Mouse (Mus musculus): ENCODE measurements at regions not wholly inside any gene's neighbourhood (a gene's known extent, or its start where the extent isn't known, plus 50 kb on each side); places are given as distances from the start of the nearest gene placed in this dataset.

DNA sequence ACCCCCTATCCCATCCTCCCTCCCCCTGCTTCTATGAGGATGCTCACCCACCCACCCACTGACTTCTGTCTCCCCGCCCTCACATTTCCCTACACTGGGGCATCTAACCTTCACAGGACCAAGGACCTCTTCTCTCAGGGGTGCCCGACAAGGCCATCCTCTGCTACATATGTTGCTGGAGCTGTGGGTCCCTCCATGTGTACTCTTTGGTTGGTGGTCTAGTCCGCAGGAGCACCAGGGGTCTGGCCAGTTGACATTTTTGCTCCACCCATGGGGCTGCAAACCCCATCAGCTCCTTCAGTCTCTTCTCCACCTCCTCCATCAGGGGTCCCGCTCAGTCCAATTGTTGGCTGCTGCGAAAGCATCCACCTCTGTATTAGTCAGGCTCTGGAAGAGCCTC lies 3539.2 kb upstream of the Gm7489 start:
- Histone ChIP-seq H3K4me3 (ENCODE audit: insufficient read depth, low read length) (no peak overlapping the region), H3K4me1 (ENCODE audit: control insufficient read depth, insufficient read depth, low read length) (no peaks in the 10 kb centered on the region), H3K27ac (ENCODE audit: insufficient read depth, low read length) (no peak overlapping the region)
- no peak for TF ChIP-seq POLR2A (IDR thresholded peaks at IDR 0.05; ENCODE audit: extremely low read depth, insufficient read depth, low read length)
- no peak for TF ChIP-seq CTCF (IDR thresholded peaks at IDR 0.05; ENCODE audit: extremely low read depth, insufficient read depth, low read length)

DNA sequence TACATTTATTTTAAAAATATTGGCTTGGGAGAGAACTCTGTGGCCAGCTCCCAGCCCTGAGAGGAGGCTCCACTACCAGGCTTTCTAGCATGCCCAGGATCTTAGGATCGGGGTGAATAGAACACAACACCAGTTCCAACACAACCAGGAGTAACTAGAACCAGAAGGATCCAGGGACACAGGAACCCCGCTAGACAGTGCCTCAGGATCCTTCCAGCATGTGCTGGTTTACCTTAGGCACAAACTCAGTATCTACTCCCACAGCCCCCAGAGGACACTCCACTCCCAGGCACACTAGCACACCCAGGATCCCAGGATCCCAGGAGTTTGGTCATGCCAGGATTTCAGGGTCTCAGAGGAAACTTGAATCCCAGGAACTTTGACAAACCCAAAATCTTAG lies 3537.8 kb upstream of the Gm7489 start:
- H3K4me3 ChIP-seq (ENCODE audit: insufficient read depth, low read length): no peak overlapping the region
- H3K27ac ChIP-seq (ENCODE audit: insufficient read depth, low read length): no peak overlapping the region
- TF ChIP-seq CTCF (IDR thresholded peaks at IDR 0.05; ENCODE audit: extremely low read depth, insufficient read depth, low read length) (no peak), POLR2A (IDR thresholded peaks at IDR 0.05; ENCODE audit: extremely low read depth, insufficient read depth, low read length) (no peak)
- H3K4me1 ChIP-seq (ENCODE audit: control insufficient read depth, insufficient read depth, low read length): no peaks in the 10 kb centered on the region

DNA sequence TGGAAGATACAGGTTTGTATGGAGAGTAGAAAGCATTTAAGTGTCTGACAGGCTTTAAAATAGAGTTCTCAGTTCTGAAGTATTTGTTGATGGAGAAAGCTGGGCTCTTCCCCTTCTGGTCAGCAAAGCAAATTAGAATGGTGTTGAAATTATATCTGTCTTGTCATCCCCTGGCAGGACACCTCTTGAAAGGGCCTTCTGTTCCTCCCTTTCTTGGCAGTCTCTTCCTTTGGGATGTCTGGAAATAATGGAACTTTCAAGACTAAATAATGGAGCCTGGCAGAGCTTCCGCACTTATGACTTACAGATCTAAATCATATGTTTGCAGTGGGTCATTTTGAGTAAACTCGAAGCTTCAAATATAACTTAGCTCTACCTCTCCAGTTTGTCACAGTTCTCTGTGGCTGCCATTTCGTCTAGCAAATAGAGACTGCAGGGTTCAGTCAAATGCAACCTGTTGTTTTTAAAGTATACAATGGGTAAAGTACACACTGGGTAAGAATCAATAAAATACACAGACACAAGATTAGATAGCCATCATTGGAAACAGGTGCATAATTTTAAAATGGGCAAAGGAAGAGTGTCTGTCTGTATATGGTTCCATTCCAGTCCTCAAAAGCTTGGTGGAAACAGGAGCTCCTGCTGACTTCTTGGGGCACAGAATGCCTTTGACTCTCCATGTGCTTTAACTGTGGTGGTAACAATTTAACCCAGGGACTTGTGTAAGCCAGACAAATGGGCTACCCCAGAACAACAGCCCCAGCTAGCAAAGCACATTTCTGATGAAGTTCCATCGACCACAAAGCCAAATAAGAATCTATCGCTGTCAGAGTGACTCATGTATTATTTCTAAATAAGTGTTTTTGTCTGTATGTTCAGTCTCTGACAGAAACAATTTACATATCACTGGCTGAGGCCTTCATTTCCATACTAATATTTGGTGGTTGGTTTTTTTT lies 3524.4 kb upstream of the Gm7489 start:
- TF ChIP-seq CTCF (IDR thresholded peaks at IDR 0.05; ENCODE audit: extremely low read depth, insufficient read depth, low read length) (no peak), POLR2A (IDR thresholded peaks at IDR 0.05; ENCODE audit: extremely low read depth, insufficient read depth, low read length) (no peak)

DNA sequence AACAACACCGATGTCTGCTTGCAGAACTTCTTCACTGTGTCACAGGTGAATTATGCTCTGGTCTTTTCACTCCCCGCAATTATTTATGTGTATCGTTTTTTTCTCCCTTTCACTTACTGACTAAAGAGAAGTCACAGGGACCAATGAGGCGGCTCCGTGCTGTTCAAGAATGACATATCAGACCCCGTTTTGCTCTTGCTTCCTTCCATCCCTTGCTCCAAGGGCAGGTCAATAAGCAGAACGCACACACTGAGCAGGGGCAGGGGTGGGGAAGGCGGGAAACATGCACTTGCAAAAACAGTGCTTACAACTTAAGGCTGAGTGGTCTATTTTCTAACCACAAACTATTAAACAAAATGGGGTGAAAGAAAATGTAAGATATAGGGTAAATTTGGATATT lies 3523.4 kb upstream of the Gm7489 start:
- H3K4me3 ChIP-seq (ENCODE audit: insufficient read depth, low read length): no peak overlapping the region
- no peak for TF ChIP-seq CTCF (IDR thresholded peaks at IDR 0.05; ENCODE audit: extremely low read depth, insufficient read depth, low read length)
- no peak for TF ChIP-seq POLR2A (IDR thresholded peaks at IDR 0.05; ENCODE audit: extremely low read depth, insufficient read depth, low read length)
- no peaks in the 10 kb centered on the region for H3K4me1 ChIP-seq (ENCODE audit: control insufficient read depth, insufficient read depth, low read length)
- no peak overlapping the region for H3K27ac ChIP-seq (ENCODE audit: insufficient read depth, low read length)

More for the DNA sequence above, 3524.4 kb upstream of the Gm7489 start:
- Histone ChIP-seq H3K27ac (ENCODE audit: insufficient read depth, low read length) (no peak overlapping the region), H3K4me3 (ENCODE audit: insufficient read depth, low read length) (no peak overlapping the region), H3K4me1 (ENCODE audit: control insufficient read depth, insufficient read depth, low read length) (no peaks in the 10 kb centered on the region)

DNA sequence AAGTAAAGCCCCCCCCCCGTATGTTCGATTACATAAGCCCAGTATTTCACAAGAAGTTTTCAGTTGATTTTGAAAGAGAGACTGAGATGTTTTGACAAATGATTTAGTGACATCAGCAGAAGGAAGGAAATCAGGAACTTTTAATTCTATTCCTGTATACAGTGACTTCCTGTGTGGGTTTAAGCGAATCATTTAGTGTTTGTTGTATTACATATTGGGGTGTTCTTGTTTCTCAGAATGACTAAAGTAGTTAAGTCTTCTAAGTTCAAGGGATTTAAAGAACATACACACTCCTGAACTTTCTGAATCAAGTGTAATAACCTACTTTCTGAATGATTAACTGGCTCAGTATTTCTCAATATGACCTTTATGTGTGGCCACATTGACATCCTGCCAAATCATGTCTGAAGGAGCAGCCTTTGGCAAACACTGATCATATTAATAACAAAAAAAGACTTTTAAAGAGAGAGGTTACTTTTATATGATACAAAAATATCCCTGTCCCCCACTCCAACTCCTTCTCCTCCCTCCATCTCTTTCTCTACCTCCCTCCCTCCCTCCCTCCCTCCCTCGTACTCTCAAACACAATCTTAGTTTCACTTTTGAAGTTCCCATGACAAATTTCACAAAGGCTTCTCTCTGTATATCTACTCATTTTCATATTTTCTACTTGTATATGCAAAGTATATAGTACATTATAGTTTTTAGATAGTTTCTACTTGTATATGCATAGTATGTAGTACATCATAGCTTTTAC lies 3522.8 kb upstream of the Gm7489 start:
- no peak overlapping the region for H3K4me3 ChIP-seq (ENCODE audit: insufficient read depth, low read length)
- no peak overlapping the region for H3K27ac ChIP-seq (ENCODE audit: insufficient read depth, low read length)
- no peak for TF ChIP-seq POLR2A (IDR thresholded peaks at IDR 0.05; ENCODE audit: extremely low read depth, insufficient read depth, low read length)
- no peak for TF ChIP-seq CTCF (IDR thresholded peaks at IDR 0.05; ENCODE audit: extremely low read depth, insufficient read depth, low read length)
- no peaks in the 10 kb centered on the region for H3K4me1 ChIP-seq (ENCODE audit: control insufficient read depth, insufficient read depth, low read length)

DNA sequence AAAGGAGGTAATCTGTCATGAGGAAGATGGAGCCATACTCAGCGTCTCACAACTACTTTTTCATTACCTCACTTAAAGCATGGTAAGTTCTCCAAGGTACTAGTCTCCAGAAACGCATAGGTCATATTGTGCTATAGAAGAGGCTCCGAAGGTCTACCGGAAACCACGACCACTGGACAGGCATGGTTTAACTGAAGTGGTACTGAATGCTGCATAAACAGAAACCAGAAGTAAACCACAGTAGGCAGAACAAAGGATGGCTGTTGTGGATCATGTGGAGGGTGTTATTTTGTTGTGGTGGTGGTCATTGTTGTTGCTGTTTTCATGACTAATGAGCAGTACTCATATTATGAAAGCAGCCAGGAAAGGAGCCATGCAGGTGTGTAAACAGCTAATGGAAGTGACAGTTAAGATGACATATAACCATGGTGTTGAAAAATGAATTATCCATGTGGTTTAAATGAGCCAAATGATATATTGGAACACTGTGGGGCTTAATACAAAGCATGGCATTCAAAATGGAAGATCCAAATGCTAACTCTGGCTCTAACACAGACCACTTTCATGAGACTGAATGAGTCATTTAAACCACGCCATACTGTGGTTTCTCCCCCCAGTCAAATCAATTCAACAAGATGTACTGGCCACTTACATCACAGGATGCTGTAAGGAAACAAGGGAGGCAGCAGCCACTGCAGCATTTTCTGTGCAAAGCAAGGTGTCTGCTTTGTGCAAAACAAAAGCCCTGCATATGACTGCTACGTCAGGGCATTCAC lies 3484.5 kb upstream of the Gm7489 start:
- TF ChIP-seq CTCF (IDR thresholded peaks at IDR 0.05; ENCODE audit: extremely low read depth, insufficient read depth, low read length) (no peak), POLR2A (IDR thresholded peaks at IDR 0.05; ENCODE audit: extremely low read depth, insufficient read depth, low read length) (no peak)
- Histone ChIP-seq H3K27ac (ENCODE audit: insufficient read depth, low read length) (no peak overlapping the region), H3K4me3 (ENCODE audit: insufficient read depth, low read length) (no peak overlapping the region), H3K4me1 (ENCODE audit: control insufficient read depth, insufficient read depth, low read length) (no peaks in the 10 kb centered on the region)

DNA sequence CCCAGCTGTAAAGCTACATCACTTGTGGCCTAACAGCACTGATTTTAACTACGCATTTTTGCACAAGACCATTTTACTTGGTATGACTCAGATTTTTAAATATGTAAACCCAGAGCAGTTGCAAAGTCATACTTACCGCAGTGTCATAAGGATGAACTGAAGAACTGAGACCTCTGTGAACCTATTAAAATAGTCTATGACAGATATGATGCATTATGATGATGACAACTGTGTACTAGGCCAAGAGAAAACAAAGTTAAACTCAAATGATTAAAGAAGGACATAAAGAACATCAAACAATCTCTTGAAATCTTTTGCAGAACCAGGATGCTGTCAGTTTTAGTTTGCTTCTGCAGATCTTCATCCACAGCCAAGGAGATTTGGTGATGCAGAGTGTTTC lies 3483.3 kb upstream of the Gm7489 start:
- TF ChIP-seq POLR2A (IDR thresholded peaks at IDR 0.05; ENCODE audit: extremely low read depth, insufficient read depth, low read length) (no peak), CTCF (IDR thresholded peaks at IDR 0.05; ENCODE audit: extremely low read depth, insufficient read depth, low read length) (no peak)
- Histone ChIP-seq H3K4me1 (ENCODE audit: control insufficient read depth, insufficient read depth, low read length) (no peaks in the 10 kb centered on the region), H3K27ac (ENCODE audit: insufficient read depth, low read length) (no peak overlapping the region), H3K4me3 (ENCODE audit: insufficient read depth, low read length) (no peak overlapping the region)

DNA sequence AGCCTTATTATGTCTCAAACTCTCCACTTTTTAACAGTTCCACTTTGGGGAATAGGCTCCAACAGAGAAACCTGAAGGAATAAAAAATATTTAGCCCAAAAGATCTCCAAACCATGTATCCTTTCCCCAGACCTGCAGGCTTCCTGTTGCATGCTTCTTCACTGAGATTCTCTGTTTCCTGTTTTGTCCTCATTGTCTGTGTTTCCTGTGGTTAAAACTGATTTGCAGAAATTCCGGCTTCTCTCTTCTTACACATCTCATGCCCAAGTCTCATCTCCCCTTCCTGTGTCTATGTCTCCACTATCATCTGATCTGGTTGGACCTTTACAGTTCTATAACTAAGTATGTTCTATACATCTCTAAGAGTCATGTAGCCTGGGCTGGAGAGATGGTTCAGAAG lies 3482.2 kb upstream of the Gm7489 start:
- H3K27ac ChIP-seq (ENCODE audit: insufficient read depth, low read length): no peak overlapping the region

DNA sequence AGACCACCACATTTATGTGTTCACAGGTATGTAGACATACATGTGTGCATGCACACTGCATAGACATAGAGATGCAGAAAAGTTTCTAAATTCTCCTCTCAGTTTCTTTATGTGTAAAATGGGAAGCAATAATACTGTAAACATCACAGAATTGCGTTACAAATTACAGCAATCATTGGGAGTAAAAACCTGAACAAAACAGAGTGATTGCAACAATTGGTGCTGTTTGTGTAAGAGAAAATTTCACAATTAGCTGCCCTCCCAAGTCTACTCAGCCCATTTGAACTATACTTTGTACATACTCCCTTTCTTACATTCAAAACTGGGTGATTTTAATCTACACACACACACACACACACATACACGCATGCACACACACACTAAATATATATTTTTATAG lies 3480.8 kb upstream of the Gm7489 start:
- no peak for TF ChIP-seq CTCF (IDR thresholded peaks at IDR 0.05; ENCODE audit: extremely low read depth, insufficient read depth, low read length)
- TF ChIP-seq POLR2A (IDR thresholded peaks at IDR 0.05; ENCODE audit: extremely low read depth, insufficient read depth, low read length): no peak
- Histone ChIP-seq H3K27ac (ENCODE audit: insufficient read depth, low read length) (no peak overlapping the region), H3K4me3 (ENCODE audit: insufficient read depth, low read length) (no peak overlapping the region), H3K4me1 (ENCODE audit: control insufficient read depth, insufficient read depth, low read length) (no peaks in the 10 kb centered on the region)

More for the DNA sequence above, 3482.2 kb upstream of the Gm7489 start:
- Histone ChIP-seq H3K4me1 (ENCODE audit: control insufficient read depth, insufficient read depth, low read length) (no peaks in the 10 kb centered on the region), H3K4me3 (ENCODE audit: insufficient read depth, low read length) (no peak overlapping the region)
- TF ChIP-seq CTCF (IDR thresholded peaks at IDR 0.05; ENCODE audit: extremely low read depth, insufficient read depth, low read length) (no peak), POLR2A (IDR thresholded peaks at IDR 0.05; ENCODE audit: extremely low read depth, insufficient read depth, low read length) (no peak)

Measured in cortical plate, adult 2 months (tissue).